Mouse (Mus musculus) c-Kit-positive CD71-negative TER-119-negative erythroid progenitor cells, embryonic 14.5 days (primary cell): Measurements from ENCODE around the gene Tmprss11a.

Experiments used
- DNase-seq: peaks from one replicate; pipeline ENCODE4 v3.0.0-alpha.2; 2013; ENCODE audit warnings: low read depth

The Tmprss11a gene

DNA sequence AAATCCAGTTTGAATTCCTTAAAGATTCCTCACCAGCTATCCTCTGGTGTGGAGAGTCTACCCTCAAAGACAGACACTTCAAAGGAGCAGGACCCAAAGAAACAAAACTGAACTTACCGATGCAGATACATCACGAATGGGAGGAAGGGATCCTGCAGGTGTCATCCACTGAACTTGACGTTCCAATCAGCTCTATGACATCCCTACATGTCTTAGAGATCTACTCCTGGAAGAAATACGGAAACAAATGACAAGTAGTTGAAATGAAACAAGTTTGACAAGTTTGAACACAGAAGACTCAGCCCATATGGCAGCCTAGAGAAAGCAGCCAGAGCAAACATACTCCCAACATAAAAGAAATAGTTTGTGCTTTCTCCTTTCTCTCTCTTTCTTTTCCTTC lies at the start of gene Tmprss11a:
TSS of gene Tmprss11a (minus strand) at position 101 of the 400 bp plus-strand sequence.
- no peak for DNase-seq

GRCm38 (mm10) chr5:86518500-86518899 lies 49.7 kb upstream of the Tmprss11a start, which contains the start of gene Tmprss11g:
TSS of gene Tmprss11g (minus strand) at chr5:86518600.
- no peak for DNase-seq

GRCm38 (mm10) chr5:86511538-86511937 lies 42.7 kb upstream of the Tmprss11a start:
- no peak for DNase-seq

- DNase-seq, result no peak
These were observed 24.7 kb upstream of the Tmprss11a start for GRCm38 (mm10) chr5:86493453-86493852.

DNA sequence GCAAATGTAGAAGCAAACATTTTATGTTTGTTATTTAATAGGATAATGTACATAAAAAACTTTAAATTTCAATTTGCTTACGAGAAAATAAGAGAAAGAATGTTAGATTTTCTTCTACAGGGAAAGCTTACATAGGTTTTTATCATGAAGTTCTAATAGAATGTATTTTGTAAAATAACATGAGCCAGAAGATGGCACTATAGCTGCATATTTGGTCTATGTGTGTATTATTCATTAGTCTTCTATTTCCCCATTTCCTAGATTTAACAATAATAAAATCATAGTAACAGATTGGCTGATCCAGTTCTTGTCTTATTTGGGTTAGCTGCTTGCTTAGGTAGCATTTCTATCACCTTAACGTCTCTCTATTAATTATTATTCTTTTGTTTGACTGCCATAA lies 13.8 kb upstream of the Tmprss11a start:
- DNase-seq, result no peak

DNA sequence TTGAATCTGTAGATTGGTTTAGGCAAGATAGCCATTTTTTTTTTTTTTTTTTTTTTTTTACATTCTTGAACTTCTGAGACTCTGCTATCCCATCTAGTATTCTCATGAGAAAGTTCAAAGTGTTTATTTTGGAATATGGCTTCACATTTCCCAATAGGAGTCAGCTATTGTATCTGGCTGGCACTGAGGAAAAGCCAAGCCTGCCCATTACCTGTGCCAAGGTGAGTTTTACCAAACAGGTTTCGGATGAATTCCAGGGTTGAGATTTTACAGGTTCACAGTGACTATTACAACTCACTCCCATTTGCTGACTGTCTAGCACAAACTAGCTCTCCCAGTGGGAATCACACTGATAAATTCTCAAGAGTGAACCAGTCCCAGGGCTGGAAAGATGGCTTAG lies 13.2 kb upstream of the Tmprss11a start:
- no peak for DNase-seq

DNA sequence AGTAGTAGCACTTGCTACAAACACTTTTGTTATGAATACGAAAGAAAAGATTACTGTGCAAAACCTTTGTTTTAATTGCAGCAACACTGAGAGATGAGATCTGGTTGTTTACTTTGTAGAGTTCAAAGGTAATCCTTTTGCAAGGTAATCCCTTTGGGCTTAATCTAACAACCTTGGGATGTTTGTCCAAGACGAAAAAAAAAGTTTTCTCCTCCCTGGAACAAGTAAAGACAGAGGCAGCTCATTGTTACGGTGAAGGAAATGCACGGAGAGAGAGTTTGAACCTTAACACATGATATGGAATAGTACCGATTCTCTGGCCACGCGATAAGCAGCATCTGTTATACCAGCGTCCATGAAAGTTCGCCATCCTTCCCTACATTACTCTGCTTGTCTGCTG lies 5.1 kb upstream of the Tmprss11a start:
- DNase-seq, result no peak

GRCm38 (mm10) chr5:86439306-86439705 lies 29.5 kb downstream of the Tmprss11a start:
- DNase-seq, result no peak

GRCm38 (mm10) chr5:86438548-86438947 lies 30.2 kb downstream of the Tmprss11a start:
- DNase-seq, result no peak

DNA sequence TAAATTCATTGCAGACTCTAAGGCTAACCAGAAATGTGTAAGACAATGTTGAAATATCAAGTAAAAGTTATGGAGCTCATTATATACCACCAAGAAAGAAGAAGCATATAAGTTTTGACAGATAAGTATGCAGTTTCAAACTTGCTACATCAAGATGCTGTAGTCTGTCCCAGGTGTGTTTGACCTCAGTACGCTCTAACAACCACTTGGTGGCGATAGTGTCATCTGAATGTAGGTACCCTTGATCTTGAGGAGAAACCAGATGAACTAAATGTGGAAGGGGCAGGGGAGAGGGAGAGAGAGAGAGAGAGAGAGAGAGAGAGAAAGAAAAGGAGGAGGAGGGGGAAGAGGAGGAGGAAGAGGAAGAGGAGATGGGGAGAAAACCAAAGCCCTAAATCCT lies 36.1 kb downstream of the Tmprss11a start:
- DNase-seq, result peak; percentile 12

DNA sequence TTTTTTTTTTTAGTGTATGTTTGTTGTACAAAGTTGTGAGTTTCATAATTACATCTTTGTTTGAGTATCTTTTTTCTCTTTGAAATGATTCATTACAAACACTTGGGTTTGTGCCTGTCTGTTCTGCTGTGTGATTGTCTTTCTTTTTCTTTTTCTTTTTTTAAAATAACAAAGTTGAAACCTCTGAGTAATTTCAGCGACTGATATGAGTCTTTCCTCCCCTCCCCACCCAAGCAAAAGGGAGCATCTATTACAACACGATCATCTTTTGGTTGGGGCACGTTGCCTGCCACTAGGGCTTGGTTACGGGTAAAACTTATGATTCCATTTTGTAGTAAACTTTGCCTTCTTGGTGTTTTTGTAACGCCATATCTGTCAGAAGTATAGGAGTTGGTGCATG lies 37.7 kb downstream of the Tmprss11a start:
- no peak for DNase-seq

- no peak for DNase-seq
These were observed 47.3 kb downstream of the Tmprss11a start for GRCm38 (mm10) chr5:86421323-86422028.

GRCm38 (mm10) chr5:86419494-86419893 lies 49.3 kb downstream of the Tmprss11a start:
- DNase-seq, result no peak

DNA sequence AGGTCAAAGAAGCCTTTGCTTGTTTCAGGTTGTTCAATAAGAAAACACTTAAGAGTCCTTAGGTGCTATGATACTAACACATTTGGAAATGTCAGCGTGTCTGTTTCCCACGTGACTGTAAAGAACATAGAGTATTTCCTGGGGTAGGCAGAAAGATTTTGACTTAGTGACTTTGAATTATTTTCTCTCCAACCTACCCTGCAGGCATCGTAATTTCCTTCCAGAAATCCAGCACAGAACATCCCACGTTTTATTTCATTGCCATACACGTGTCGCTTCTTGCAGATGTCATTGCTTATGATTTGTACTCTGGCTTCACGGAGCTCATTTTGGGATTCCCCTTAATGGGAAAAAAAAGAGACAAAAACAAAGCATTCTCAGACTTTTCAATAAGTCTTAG lies 54.5 kb downstream of the Tmprss11a start:
- DNase-seq, result no peak

GRCm38 (mm10) chr5:86410815-86411214 lies 58.0 kb downstream of the Tmprss11a start:
- peak; percentile 6 for DNase-seq

DNA sequence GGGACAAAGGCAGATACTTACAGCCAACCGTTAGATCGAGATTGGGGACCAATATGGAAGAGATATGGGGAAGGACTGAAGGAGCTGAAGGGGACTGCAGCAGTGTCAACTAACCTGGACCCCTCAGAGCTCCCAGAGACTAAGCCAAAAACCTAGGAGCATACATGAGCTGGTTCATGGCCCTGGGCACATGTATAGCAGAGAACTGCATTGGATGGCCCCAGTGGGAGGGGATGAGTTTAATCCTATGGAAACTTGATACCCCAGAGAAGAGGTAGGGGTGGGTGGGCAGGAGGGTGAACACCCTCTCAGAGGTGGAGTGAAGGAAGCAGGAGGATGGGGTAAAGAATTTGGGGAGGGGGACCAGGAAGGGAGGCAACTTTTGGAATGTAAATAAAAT lies 60.8 kb downstream of the Tmprss11a start:
- DNase-seq, result no peak

DNA sequence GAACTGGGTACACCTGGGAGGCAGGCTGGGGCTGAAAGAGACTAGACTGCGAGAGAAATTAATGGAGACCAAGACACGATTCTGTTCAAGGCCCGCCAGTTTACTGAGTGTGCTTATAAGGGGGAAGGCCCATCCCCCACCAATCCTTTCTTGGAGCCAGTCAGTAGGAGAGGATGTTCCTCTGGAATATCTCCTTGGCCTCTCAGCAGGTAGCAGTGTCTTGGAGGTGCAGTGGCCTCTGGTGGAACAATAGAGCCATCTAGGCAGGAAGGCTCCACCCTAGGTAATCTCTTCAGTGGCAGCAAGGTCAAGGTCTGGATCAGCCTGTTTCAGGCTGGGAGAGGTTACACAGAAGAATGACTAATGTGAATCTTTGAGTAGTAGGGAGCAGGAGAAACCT lies 61.6 kb downstream of the Tmprss11a start:
- DNase-seq, result no peak

DNA sequence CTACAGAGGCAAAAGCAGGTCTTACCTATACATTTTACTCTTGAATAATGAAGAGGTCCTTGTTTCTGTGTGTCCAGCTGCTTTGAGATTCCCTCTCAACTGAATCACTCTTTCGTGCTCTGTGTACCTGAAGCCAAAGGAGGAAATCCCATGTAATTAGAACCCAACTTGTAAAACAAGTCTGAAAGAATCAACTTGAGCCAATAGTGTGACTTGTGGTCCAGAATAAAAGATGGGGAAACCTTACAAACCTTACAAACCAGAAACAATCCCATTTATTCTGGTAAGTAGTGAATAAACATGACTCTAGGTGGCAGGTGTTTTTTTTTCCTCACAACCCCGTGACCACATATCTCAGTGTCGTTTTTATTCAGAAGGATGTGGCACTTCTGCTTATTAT lies 95.5 kb downstream of the Tmprss11a start, which contains the start of gene Tmprss11d:
TSS of gene Tmprss11d (minus strand) at position 101 of the 400 bp plus-strand sequence.
- DNase-seq, result no peak
